Mouse (Mus musculus): Measurements from ENCODE around the gene Casp7.

The Casp7 gene

DNA sequence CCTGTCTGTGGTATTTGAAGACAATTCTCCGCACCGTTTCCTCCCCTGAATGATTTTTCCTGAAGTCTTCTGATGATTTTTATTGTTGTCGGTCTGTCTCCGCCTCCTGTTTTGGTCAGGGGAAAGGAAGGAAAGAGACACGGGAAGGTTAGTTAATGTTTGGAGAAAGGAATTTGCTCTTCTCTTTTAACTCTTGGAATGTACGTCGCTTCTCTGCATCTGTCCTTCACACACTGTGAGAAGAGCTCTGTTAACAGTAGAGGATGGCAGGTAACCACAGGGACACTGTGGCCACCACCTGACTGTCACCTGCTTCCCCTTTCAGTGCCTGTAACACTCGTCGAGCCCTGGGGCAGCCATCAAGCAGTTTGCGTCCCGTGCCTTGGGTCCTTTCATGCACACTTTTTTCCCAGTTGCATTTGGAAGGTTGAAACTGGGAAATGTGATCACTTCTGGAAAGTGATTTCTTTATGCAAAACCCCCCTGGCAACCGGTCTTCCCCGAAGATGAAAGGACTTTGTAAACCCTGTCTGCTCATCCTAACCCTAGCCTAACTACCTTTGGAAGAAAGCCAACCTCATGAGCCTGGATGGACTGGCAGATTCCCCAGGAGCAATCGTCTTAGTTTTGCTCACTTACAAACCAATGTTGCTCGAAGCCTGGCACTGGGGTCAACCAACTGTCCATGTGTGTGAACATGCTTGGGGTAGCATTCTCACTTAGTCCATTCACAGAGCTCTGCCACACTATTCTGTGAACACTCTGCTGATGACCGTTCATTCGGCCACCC is 27.9 kb downstream of the Casp7 start:
- no peak for DNase-seq (ENCODE audit: low spot score)

GRCm38 (mm10) chr19:56425492-56425891 is 28.6 kb downstream of the Casp7 start:
- peak; percentile 21 for DNase-seq (ENCODE audit: low spot score)

DNA sequence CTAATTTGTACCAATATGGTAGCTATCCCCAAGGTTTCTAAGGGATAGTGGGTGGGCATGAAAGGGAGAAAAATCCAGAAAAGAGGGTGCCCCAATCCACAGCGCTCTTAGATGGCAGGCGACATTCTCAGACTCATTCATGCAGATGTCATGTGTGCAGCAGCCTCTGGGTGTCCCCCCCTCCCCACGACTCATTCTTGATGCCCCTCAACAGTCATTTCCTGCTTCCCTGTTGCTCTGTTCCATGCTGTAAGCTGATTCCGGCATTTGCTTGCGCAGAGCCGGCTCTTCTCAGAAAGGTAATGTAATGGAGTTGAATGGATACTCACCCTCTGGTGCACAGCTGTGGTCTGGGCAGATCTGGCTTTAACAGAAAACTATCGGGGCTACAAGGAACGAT is 33.4 kb downstream of the Casp7 start:
- peak; percentile 16 for DNase-seq (ENCODE audit: low spot score)

GRCm38 (mm10) chr19:56432706-56433105 is 35.8 kb downstream of the Casp7 start:
- no peak for DNase-seq (ENCODE audit: low spot score)

DNA sequence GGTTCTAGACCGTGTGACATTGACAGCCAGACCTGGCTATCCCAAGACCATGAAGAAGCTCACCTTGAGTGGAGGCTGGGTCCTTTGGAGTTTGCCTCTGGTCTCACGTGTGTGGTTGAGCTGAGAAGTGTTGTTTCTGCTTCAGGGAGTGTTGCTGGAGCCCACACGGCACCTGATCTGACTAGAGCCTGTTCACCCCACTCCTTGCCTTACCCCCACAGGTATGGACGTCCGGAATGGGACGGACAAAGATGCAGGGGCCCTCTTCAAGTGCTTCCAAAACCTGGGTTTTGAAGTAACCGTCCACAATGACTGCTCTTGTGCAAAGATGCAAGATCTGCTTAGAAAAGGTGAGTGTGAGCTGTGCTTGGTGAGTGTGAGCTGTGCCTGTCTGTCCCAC is 36.7 kb downstream of the Casp7 start:
- DNase-seq (ENCODE audit: low spot score) = no peak

DNA sequence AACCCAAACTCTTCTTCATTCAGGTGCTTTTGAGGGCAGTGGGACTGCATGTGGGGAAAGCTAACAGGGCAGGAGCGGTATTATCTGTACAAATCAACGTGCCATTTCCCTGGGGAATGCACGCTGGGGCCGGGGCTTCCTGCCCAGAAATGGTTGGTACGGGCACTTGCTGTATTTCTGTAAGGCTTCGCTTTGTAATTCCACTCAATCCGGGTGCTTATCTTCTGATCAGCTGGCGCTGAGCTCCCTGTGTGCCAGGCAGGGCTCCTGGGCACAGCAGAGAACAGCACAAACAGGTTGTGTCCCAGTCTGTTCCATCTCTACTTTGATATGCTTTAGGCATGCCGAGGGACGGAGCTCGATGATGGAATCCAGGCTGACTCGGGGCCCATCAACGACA is 39.5 kb downstream of the Casp7 start:
- DNase-seq (ENCODE audit: low spot score) = no peak

DNA sequence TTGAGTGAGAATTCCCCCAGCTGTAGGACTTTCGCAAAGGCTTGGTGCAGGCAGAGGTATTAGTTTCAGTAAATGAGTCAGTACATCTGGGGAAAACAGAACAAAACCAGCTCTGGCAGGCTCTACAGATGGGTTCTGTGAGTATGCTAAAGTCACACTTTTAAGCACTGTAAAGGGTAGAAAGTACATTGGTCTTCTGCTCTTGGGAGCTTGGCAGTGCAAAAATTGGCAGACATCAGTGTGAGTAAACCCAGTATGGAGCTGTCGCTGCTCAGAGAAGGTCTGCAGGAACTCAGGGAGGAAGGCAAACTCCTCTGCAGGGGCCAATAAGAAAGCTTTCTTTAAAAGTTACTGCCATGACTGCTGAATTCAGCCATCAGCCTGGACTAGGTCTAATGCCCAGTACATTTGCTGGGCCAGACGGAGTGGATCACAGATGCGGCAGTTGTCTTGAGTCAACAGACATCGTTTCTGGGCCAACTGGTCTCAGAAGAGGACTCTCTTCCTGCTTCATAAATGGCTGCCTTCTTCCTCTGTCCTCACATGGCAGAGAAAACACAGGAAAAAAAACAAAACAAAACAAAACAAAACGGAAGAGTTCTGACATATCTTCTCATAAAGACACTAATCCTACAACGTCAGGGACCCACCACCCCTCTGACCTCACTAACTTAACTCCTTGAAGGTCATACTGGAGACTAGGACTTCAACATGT is 41.6 kb downstream of the Casp7 start:
- no peak for DNase-seq (ENCODE audit: low spot score)

DNA sequence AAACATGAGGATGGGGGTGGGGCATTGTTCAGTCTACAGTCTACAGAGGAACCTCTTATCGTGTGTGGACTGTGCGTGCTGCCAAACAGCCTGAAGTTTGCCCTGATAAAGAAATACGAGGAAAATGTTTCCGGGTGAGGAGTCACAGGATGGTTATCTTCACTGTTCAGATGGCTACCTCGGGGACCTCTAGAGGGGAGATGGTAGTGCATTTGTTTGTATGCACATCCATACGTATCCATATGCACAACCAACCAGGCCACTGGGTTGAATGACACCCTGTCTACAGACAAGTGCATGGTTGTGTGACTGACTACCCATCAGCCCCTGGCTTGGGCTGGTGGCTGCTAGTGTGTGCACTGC is 42.1 kb downstream of the Casp7 start:
- no peak for DNase-seq (ENCODE audit: low spot score)

DNA sequence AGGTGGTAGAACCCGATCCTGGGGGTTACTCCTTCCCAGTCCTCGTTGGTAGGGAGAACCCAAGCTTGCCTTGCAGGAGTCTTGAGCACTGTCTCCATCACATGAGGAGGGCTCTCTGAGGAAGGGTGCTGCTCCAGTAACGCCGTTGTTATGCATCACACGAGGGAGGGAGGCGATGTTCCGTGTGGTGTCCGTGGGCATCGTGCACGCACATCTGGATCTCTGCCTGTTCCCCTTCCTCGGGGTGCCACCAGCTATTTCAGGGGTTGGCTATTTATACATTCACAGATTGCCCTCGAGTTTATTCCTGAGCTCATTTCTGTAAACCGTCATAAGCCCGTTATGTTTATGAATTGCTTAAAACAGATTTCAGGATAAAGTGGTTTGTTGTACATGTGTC is 46.5 kb downstream of the Casp7 start:
- DNase-seq (ENCODE audit: low spot score) = no peak

DNA sequence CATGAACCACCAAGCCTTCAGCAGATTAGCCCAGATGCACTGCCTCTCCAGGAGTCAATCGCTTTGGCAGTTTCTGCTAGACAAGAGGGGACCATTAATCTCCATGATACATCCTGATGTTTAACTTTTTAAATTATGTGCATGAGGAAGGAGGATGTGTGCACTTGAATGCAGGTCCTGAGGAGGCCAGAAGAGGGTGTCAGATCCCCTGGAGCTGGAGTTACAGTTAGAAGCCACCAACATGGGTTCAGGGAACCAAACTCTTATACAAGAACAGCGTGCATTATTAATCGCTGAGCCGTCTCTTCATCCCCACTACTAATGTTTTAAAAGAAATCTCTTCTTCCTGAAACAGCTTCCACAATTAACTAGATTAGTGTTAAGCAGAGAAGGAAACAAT is 51.9 kb downstream of the Casp7 start:
- no peak for DNase-seq (ENCODE audit: low spot score)

DNA sequence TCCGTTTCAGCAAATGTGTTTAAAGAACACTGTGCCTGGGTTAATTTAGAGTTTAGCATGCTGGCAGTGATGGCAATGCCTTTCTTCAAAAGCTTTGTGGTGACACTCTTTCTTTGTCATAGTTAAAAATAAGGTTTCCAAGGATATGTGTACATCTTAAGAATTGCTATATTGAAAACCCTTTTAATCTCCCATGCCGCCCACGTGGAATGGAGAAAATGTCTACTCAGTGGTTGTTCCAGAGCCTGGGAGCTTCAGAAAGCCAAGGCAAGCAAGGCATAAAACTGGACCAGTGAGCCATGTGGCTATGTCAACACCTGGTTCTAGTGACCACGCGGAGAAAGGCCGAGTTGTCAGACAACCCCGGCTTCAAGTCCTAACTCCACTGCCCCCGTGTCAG is 52.6 kb downstream of the Casp7 start:
- no peak for DNase-seq (ENCODE audit: low spot score)

DNA sequence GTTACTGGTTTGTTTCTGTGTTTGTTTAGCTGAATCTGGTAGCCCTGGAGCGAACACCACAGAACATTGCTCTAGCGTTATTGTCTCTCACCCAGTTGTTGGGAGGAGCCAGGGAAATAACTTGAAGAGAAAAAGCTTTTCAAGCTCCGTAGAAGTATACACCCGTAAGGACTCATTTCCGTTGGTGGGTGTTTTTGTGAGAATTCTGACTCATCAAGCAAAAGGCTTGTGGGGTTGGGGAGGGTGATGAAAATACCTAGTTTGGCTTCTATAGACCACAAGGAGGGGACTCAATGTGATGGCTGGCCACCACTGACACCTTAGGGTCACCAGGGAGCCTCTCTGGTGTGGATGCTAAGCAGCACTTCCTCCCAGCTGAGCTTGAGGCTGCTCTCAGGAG is 54.0 kb downstream of the Casp7 start:
- DNase-seq (ENCODE audit: low spot score) = no peak

- DNase-seq (ENCODE audit: low spot score) = no peak
These were observed 54.9 kb downstream of the Casp7 start for GRCm38 (mm10) chr19:56451867-56452266.

GRCm38 (mm10) chr19:56452421-56452820 is 55.5 kb downstream of the Casp7 start:
- DNase-seq (ENCODE audit: low spot score) = no peak

DNA sequence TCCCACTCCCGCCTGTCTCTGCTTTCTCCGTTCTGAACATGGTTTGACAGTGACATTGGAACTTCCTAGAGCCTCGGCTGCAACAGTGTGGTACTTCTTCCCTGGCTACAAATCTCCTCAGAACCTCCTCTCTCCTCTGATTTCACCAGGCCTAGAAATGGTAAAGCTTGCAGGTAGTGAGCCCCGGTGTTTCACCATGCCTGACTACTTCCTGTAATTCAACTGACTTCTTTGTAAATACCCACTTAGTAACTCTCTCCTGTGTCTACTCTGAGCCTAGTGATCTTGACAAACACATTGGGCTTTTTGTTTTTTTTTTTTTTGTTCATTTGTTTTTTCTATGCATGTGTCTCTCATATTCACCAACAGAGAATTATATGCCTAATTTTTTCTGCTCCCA is 57.9 kb downstream of the Casp7 start:
- no peak for DNase-seq (ENCODE audit: low spot score)

DNA sequence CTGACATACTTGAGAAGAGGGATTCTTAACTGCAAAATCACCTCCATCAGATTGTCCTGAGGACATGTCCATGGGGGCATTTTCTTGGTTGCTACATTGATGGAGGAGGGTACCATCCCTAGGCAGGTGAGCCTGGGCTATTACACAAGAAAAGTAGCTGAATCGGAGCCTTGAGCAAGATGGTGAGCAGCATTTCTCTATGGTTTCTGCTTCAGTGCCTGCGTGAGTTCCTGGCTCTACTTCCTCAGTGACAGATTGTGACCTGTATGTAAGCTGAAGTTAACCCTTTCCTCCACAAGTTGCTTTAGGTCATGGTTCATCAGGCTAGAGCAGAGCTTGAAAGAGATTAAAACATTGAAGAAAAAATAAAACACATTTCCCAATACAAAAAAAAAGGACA is 58.4 kb downstream of the Casp7 start:
- peak; percentile 68 for DNase-seq (ENCODE audit: low spot score)

DNA sequence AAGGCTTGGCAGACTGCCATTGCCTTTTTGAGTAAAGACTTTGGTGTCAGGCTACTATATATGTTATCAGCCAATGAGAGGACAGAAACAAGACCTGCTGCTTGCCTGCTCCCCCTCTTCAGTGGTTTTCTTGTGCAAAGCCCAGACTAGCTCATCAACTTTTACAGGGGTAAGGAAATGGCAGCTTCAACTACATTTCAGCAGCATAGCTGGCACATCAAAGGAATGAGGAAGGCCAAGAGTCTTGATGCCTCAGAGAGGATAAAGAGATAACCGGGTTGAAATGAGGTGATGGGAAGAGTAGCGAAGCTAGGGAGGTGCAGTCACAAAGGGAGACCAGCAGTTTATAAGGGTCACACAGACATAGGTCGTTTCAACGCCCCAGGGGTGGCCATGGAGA is 60.6 kb downstream of the Casp7 start:
- DNase-seq (ENCODE audit: low spot score) = no peak

DNA sequence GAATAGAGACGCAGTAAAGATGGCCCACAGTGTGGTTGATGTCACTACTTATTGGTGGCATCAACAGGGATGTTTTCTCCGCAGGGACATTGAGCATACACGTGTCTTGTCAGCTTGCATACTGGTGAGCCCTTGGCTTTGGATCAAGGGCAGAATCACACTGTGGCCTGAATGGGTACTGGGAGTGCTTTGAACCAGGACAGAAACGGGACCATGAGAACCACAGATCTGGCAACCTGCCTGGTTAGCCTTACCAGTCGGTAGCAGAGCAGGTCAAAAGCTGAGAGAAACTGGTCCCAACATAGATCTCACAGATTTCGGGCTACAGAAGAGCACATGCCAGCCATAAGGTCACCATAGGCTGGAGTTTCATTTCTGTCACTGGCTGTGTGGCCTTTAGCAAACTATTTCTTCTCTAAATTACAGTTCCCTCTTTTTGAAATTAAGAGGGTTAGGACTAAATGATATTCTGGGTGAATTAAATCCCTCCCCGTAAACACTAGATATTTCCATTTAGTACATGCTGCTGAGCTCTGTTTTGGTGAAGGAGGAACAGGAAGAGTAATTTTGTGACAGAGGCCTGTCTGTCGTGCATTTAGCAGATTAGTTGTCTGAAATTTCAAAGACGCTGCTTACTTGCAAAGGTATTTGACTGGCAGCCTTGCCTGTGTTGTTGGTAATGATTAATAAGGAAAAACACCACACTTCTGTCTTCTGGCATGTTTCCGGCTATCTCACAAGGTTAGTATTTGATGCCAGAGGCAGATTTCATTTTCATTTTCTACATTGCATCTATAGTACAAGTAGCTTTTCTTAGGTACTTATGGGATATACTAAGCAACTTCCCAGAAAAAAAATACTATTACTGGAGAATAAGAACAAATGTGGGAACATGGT is 62.5 kb downstream of the Casp7 start:
- DNase-seq (ENCODE audit: low spot score) = no peak

GRCm38 (mm10) chr19:56460241-56460640 is 63.3 kb downstream of the Casp7 start:
- no peak for DNase-seq (ENCODE audit: low spot score)

DNA sequence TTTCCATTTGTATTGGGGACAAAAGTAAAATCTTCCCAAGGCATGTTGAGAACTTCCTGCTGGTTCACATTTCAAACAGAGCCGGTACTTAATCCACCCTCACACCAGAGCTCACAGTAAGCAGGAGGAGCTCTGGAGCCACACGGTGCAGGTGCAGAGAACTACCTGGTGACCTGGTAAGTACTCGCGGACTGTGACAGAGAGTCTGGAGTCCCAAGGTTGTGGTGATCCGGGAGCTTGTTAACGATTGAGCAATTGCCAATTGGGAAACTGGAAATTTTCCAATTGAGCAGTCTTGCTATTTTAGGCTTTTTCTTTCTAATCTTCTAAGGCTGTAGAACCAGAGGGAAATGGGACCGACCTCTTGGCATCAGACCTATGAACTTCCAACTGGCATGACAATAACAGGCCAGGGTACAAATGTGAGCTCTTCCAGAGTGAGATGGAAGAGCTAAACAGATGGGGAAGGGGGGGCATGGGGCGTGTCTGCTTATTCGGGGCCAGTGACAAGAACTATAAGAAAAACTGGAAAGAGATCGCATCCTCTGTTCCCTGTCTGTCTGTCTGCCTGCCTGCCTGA is 64.7 kb downstream of the Casp7 start, which contains the start of gene Plekhs1:
Plekhs1 (plus strand) TSS at position 119 of the 580 bp plus-strand sequence.
- no peak for DNase-seq (ENCODE audit: low spot score)

DNA sequence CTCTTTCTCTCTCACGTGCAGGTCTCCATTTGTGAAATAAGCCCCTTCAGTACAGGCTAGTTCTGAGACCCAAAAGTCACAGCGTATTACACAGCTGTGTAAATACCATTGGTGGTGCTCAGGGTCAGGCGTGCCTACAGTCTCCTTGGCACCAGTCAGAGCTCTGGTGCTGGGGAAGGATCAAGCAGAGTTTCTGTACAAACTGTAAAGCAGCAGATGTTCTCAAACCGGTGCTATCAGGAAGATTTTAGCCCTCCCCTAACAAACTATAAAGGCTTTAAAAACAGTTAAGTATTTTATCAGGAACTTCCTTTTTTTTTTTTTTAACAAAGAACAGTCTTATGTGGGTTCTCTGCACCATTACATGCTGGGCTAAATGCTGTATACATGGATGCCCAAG is 65.9 kb downstream of the Casp7 start:
- no peak for DNase-seq (ENCODE audit: low spot score)

DNA sequence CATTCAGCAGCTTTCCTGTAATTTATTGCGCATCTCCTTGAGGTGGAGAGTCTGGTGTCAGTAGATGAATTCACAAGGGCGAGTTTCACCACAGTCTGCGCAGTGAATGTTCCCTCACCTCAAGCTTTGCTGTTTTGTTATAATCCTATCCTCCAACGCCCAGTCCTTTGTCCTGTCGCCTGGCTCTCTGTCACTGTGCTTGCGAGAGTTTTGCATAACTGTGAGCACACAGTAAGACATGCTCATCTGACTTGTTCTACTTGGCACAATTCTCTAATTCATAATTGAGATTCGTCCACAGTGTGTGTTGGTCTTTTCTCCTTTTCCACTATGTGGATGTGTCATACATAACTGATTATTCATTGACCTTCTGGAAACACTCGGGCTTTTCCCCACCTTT is 69.6 kb downstream of the Casp7 start:
- DNase-seq (ENCODE audit: low spot score) = no peak
